Mouse (Mus musculus): ENCODE measurements around the gene Lmo3. TPM values are rescaled to one million over a fixed set of nuclear protein-coding genes. Genes with fewer than 3 reads are reported as not detected.

Lmo3 gene
- polyA plus RNA-seq, 1 experiment from 2014 or later: 75.4 TPM

DNA sequence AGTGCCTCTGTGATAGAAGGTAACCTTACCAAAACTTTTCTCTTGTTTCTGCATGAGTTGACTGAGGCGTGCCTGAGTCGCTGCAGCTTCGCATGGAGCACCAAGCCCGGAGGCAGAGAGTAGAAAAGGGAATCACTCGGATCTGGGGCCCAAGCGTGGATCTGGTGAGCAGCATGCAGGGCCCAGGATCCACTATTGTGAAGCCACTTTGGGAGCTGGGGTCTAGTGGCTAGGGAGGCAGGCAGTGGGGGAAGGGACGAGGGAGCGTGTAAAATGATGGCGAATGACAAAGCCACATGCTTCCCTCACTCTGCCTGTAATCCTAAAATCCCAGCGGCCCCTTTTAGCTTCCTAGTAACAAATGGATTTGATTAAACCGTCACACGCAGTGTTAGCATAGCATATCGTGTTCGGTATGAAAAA, 160.6 kb downstream of the Lmo3 start:
- Histone ChIP-seq H3K27ac (replicated peaks) (peak overlapping the region; percentile 86), H3K36me3 (no peaks in the 10 kb centered on the region), H3K4me1 (peaks cover 44% of the 10 kb centered on the region), H3K4me3 (peak overlapping the region; percentile 46), H3K9me3 (no peaks in the 10 kb centered on the region), H3K9ac (replicated peaks) (peak overlapping the region; percentile 59), H3K4me2 (replicated peaks) (peak overlapping the region; percentile 59), H3K27me3 (peaks cover 7% of the 10 kb centered on the region; the same call in 1 of the 2 replicates)
- peak; percentile 42 for ATAC-seq (ENCODE audit: low FRiP score, low read depth)
- under 1% methylated on average over 14 of the region's 14 CpGs for WGBS

- WGBS: 4% methylated on average over 3 of the region's 3 CpGs
- Histone ChIP-seq H3K9me3 (no peaks in the 10 kb centered on the region), H3K4me2 (replicated peaks) (peak overlapping the region; percentile 59), H3K9ac (replicated peaks) (peak overlapping the region; percentile 59), H3K27me3 (peaks cover 7% of the 10 kb centered on the region; the same call in 1 of the 2 replicates), H3K4me1 (peaks cover 40% of the 10 kb centered on the region), H3K27ac (replicated peaks) (peak overlapping the region; percentile 86), H3K36me3 (no peaks in the 10 kb centered on the region), H3K4me3 (peak overlapping the region; percentile 46)
- peak; percentile 61 for ATAC-seq (ENCODE audit: low FRiP score, low read depth)
Measured at GRCm38 (mm10) chr6:138420536-138420891, 161.3 kb downstream of the Lmo3 start.

- Histone ChIP-seq H3K36me3 (no peaks in the 10 kb centered on the region), H3K4me1 (peaks cover 37% of the 10 kb centered on the region), H3K4me3 (peak overlapping the region; percentile 46), H3K4me2 (replicated peaks) (peak overlapping the region; percentile 59), H3K27ac (replicated peaks) (peak overlapping the region; percentile 86), H3K9ac (replicated peaks) (peak overlapping the region; percentile 59), H3K9me3 (no peaks in the 10 kb centered on the region), H3K27me3 (peaks cover 7% of the 10 kb centered on the region; the same call in 1 of the 2 replicates)
- ATAC-seq (ENCODE audit: low FRiP score, low read depth): peak; percentile 17
- 7% methylated on average over 8 of the region's 8 CpGs for WGBS
Measured at GRCm38 (mm10) chr6:138419871-138420535, 161.8 kb downstream of the Lmo3 start.

GRCm38 (mm10) chr6:138412075-138412474, 169.7 kb downstream of the Lmo3 start:
- no peak overlapping the region for H3K4me3 ChIP-seq
- no peaks in the 10 kb centered on the region for H3K4me1 ChIP-seq
- no peak for ATAC-seq (ENCODE audit: low FRiP score, low read depth)
- WGBS: 87% methylated on average over 3 of the region's 3 CpGs
- H3K36me3 ChIP-seq: no peaks in the 10 kb centered on the region
- no peak overlapping the region for H3K9ac ChIP-seq (replicated peaks)
- H3K27me3 ChIP-seq: no peaks in the 10 kb centered on the region
- H3K27ac ChIP-seq (replicated peaks): no peak overlapping the region
- no peak overlapping the region for H3K4me2 ChIP-seq (replicated peaks)
- no peaks in the 10 kb centered on the region for H3K9me3 ChIP-seq

DNA sequence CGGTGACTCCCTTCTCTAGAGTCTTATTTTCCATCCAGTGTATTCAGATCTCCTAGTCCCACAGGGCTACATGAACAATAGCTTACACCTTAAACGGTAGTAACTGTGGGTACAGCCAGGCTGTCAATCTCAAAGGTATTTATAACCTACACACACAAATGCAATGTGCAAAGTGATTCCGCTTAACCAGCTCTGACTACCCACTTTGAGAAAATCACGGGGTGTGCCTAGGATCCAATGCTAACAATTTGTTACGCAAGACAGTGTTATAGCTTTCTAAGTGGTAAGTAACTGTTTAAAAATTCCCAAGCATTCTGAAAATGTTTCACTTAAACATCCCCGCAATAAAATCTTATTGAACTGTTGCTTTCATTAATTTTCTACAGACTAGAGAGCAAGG, 179.7 kb downstream of the Lmo3 start:
- Histone ChIP-seq H3K9ac (replicated peaks) (no peak overlapping the region), H3K9me3 (no peaks in the 10 kb centered on the region), H3K27ac (replicated peaks) (no peak overlapping the region), H3K4me1 (no peaks in the 10 kb centered on the region), H3K27me3 (no peaks in the 10 kb centered on the region), H3K4me2 (replicated peaks) (no peak overlapping the region), H3K4me3 (no peak overlapping the region), H3K36me3 (no peaks in the 10 kb centered on the region)
- ATAC-seq (ENCODE audit: low FRiP score, low read depth): no peak
- WGBS: 83% methylated on average over 6 of the region's 6 CpGs

DNA sequence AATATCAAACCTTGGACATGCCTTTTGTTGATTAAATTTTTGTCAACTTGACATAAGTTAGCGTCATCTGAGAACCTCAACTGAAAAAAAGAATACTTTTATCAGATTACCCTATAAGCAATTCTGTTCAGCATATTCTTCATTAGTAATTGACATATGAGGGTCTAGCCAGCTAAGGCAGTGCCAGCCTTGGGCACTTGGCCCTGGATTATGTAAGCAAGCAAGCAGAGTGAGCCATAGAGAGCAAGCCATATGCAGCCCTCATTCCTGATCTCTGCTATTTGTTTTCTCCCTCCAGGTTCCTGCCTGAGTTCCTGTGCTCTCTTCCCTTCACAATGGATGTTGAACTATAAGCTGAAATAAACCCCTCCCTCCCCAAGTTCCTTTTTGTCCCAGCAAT, 182.9 kb downstream of the Lmo3 start:
- H3K9me3 ChIP-seq: no peaks in the 10 kb centered on the region
- H3K4me2 ChIP-seq (replicated peaks): no peak overlapping the region
- no peak overlapping the region for H3K4me3 ChIP-seq
- H3K9ac ChIP-seq (replicated peaks): no peak overlapping the region
- no peaks in the 10 kb centered on the region for H3K27me3 ChIP-seq
- no peaks in the 10 kb centered on the region for H3K36me3 ChIP-seq
- ATAC-seq (ENCODE audit: low FRiP score, low read depth): no peak
- no peak overlapping the region for H3K27ac ChIP-seq (replicated peaks)
- H3K4me1 ChIP-seq: no peaks in the 10 kb centered on the region
- WGBS: 97% methylated on average over 1 of the region's 1 CpGs

GRCm38 (mm10) chr6:138391085-138391484, 190.7 kb downstream of the Lmo3 start:
- no peaks in the 10 kb centered on the region for H3K9me3 ChIP-seq
- no peaks in the 10 kb centered on the region for H3K36me3 ChIP-seq
- ATAC-seq (ENCODE audit: low FRiP score, low read depth): no peak
- H3K4me1 ChIP-seq: peaks cover 15% of the 10 kb centered on the region; the same call in 1 of the 2 replicates
- WGBS: 72% methylated on average over 5 of the region's 5 CpGs
- H3K27me3 ChIP-seq: no peaks in the 10 kb centered on the region
- H3K9ac ChIP-seq (replicated peaks): no peak overlapping the region
- no peak overlapping the region for H3K4me2 ChIP-seq (replicated peaks)
- no peak overlapping the region for H3K27ac ChIP-seq (replicated peaks)
- H3K4me3 ChIP-seq: no peak overlapping the region

- Histone ChIP-seq H3K4me1 (peaks cover 15% of the 10 kb centered on the region; the same call in 1 of the 2 replicates), H3K27me3 (no peaks in the 10 kb centered on the region), H3K27ac (replicated peaks) (0 out of 2 replicates have a peak overlapping the region, but pooled peaks have one; percentile 1), H3K9ac (replicated peaks) (no peak overlapping the region), H3K36me3 (no peaks in the 10 kb centered on the region), H3K4me2 (replicated peaks) (no peak overlapping the region), H3K9me3 (no peaks in the 10 kb centered on the region), H3K4me3 (no peak overlapping the region)
- ATAC-seq (ENCODE audit: low FRiP score, low read depth): peak; percentile 81
- 26% methylated on average over 18 of the region's 18 CpGs for WGBS
Measured at GRCm38 (mm10) chr6:138388168-138388936, 193.4 kb downstream of the Lmo3 start.

DNA sequence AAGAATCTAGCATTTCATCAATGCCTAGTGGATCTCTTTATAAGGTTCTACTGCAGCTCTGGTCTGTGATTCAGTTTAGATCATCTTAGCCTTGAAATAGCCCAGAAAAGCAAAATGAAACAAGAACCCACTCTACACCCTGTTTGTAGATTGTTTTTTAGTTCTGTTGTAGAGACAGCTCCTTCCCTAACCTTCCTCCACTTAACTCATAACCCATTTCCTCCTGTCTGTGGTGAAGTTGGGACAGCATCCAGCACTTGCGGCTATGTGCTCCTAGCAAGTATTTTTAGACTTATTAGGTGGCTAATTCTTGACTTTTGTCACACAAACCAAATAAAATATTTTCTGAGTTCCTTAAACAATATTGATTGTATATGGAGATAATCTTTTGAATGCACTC, 198.6 kb downstream of the Lmo3 start:
- WGBS: 94% methylated on average over 1 of the region's 1 CpGs
- no peaks in the 10 kb centered on the region for H3K36me3 ChIP-seq

DNA sequence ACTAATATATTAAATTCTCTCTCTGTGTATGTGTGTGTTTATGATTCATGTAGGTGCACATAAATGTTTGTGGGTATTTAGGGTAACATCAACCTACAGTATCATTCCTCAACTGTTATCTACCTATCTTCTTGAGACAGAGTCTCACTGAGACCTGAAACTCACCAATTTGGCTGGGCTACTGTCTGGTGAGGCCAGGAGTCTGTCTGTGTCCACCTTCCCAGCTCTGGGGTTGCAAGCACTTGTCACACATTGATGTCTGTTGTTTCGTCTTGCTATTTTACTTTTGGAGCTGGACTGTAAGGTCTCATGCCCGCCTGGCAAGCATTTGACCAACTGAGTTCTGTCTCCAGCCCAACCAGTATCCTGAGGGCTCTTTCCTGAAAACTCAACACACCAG, 210.6 kb downstream of the Lmo3 start:
- 82% methylated on average over 2 of the region's 2 CpGs for WGBS
- no peak overlapping the region for H3K27ac ChIP-seq (replicated peaks)
- H3K4me2 ChIP-seq (replicated peaks): no peak overlapping the region
- no peak for ATAC-seq (ENCODE audit: low FRiP score, low read depth)
- H3K36me3 ChIP-seq: no peaks in the 10 kb centered on the region
- no peaks in the 10 kb centered on the region for H3K4me1 ChIP-seq
- H3K9ac ChIP-seq (replicated peaks): no peak overlapping the region
- no peaks in the 10 kb centered on the region for H3K27me3 ChIP-seq
- no peak overlapping the region for H3K4me3 ChIP-seq
- H3K9me3 ChIP-seq: no peaks in the 10 kb centered on the region

More for the DNA sequence above, 198.6 kb downstream of the Lmo3 start:
- H3K4me2 ChIP-seq (replicated peaks): no peak overlapping the region
- no peak overlapping the region for H3K27ac ChIP-seq (replicated peaks)
- no peaks in the 10 kb centered on the region for H3K27me3 ChIP-seq
- H3K9me3 ChIP-seq: no peaks in the 10 kb centered on the region
- ATAC-seq (ENCODE audit: low FRiP score, low read depth): no peak
- no peak overlapping the region for H3K9ac ChIP-seq (replicated peaks)
- no peak overlapping the region for H3K4me3 ChIP-seq
- H3K4me1 ChIP-seq: peaks cover 5% of the 10 kb centered on the region; the same call in 1 of the 2 replicates

- H3K4me2 ChIP-seq (replicated peaks): no peak overlapping the region
- no peak overlapping the region for H3K9ac ChIP-seq (replicated peaks)
- H3K36me3 ChIP-seq: no peaks in the 10 kb centered on the region
- no peaks in the 10 kb centered on the region for H3K27me3 ChIP-seq
- 75% methylated on average over 5 of the region's 5 CpGs for WGBS
- H3K4me3 ChIP-seq: no peak overlapping the region
- no peak overlapping the region for H3K27ac ChIP-seq (replicated peaks)
- H3K9me3 ChIP-seq: no peaks in the 10 kb centered on the region
- no peaks in the 10 kb centered on the region for H3K4me1 ChIP-seq
- no peak for ATAC-seq (ENCODE audit: low FRiP score, low read depth)
Measured at GRCm38 (mm10) chr6:138364111-138364510, 217.7 kb downstream of the Lmo3 start.

DNA sequence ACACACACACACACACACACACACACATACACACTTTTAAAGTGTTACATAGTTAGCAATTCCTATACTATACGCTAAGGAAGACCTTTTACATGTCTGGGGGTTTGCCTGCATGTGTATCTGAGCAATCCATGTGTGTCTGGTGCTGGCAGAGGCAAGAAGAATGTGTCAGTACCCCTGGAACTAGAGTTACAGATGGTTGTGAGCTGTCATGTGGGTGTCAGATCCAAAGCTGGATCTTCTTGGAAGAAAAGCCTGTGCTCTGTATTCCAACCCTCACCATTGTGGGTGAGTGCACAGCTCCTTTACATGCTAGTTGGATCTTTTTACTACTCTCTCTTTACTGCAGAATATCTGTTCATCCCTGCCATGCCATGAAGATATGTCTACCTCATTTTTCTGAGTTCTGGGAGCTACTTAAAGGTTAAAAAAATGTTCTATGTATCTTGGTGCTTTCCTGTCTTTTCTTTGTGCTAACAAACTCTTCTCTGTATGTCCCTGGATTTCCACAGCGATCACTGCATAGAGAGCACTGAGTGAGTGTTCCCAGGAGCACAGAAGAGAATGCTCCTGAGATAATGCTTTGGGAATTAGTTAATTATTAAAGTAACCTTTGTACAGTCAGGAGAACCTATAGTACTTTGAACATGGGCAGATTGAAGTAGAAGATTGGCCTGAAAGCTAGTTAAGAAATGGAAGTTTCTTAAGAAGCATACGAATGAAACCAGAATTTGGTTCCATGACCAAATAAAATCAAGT, 231.0 kb downstream of the Lmo3 start:
- WGBS: 95% methylated on average over 3 of the region's 3 CpGs
- no peaks in the 10 kb centered on the region for H3K4me1 ChIP-seq
- no peaks in the 10 kb centered on the region for H3K9me3 ChIP-seq
- no peak overlapping the region for H3K27ac ChIP-seq (replicated peaks)
- no peak overlapping the region for H3K9ac ChIP-seq (replicated peaks)
- no peak for ATAC-seq (ENCODE audit: low FRiP score, low read depth)
- no peak overlapping the region for H3K4me2 ChIP-seq (replicated peaks)
- no peak overlapping the region for H3K4me3 ChIP-seq
- H3K27me3 ChIP-seq: no peaks in the 10 kb centered on the region
- no peaks in the 10 kb centered on the region for H3K36me3 ChIP-seq

All from midbrain, embryonic 12.5 days (tissue).